Mouse (Mus musculus) embryonic facial prominence, embryonic 13.5 days (tissue): ENCODE measurements around the gene Cox17. TPM values are rescaled to one million over a fixed set of nuclear protein-coding genes. Genes with fewer than 3 reads are reported as not detected.

Experiments
- ATAC-seq: fragments of 200-750 bp; cut with Nextera tagmentation; 2 replicates; pipeline ENCODE4 v1.8.0; 2017; ENCODE audit warnings: low read depth; ENCODE audit not compliant: insufficient number of reproducible peaks, insufficient read depth, low FRiP score, low TSS enrichment
- H3K27ac ChIP-seq: fragments of 300-500 bp; sonication (generic); 2 replicates; pipeline ENCODE4 v1.5.1; 2015; ENCODE audit warnings: moderate library complexity, mild to moderate bottlenecking, inconsistent platforms
- H3K27me3 ChIP-seq: fragments of 300-500 bp; sonication (generic); 2 replicates; pipeline ENCODE4 v1.6.1; 2015; ENCODE audit warnings: mild to moderate bottlenecking, inconsistent platforms
- H3K36me3 ChIP-seq: fragments of 300-500 bp; sonication (generic); 2 replicates; pipeline ENCODE4 v1.6.1; 2015; ENCODE audit warnings: mild to moderate bottlenecking, inconsistent platforms
- H3K4me1 ChIP-seq: fragments of 300-500 bp; sonication (generic); 2 replicates; pipeline ENCODE4 v1.6.1; 2015; ENCODE audit warnings: inconsistent platforms
- H3K4me2 ChIP-seq: fragments of 300-500 bp; sonication (generic); 2 replicates; pipeline ENCODE4 v1.6.1; 2015; ENCODE audit warnings: moderate library complexity, mild to moderate bottlenecking, inconsistent platforms
- H3K4me3 ChIP-seq: fragments of 300-500 bp; sonication (generic); 2 replicates; pipeline ENCODE4 v1.5.1; 2015; ENCODE audit warnings: mild to moderate bottlenecking, inconsistent platforms
- H3K9ac ChIP-seq: fragments of 300-500 bp; sonication (generic); 2 replicates; pipeline ENCODE4 v1.6.1; 2015; ENCODE audit warnings: mild to moderate bottlenecking, inconsistent platforms
- H3K9me3 ChIP-seq: fragments of 300-500 bp; sonication (generic); 2 replicates; pipeline ENCODE4 v1.6.1; 2016; ENCODE audit warnings: inconsistent platforms
- WGBS: fragments of 180-500 bp; shearing (Covaris S2); methylation state at CpG from one replicate; pipeline ENCODE4 v1.1.7; 2015; ENCODE audit warnings: mixed read lengths; 5-methylcytosine and 5-hydroxymethylcytosine counted together
- polyA plus RNA-seq: library from polyadenylated mRNA; unstranded; fragments of >200 nt; fragmentation: Nextera tagmentation; extraction: Ambion mirVana; gene quantifications from 2 replicates; pipeline ENCODE4 v1.2.1, GENCODE M21; 2015

The Cox17 gene
- polyA plus RNA-seq, 1 experiment from 2014 or later, result 104 TPM

DNA sequence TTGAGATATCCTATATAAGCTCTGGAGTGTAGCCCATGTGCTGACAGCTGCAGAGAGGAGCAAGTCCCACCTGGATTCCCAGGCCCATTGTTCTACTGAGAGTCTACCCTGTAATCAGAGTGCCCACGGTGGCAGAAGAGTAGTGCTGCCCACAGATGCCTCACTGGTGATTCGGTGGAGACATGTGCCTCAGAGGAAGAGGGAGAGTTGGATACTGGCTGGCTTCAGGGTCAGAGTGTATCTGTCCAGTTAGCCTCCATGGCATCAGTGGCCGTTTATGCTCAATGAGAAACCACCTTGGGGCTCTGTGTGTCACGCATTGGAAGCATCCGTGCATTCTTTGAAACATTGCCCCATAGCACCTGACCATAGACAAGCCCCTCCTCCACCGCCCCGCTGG, 16.9 kb downstream of the Cox17 start:
- Histone ChIP-seq H3K4me1 (peaks cover 13% of the 10 kb centered on the region), H3K27me3 (no peaks in the 10 kb centered on the region), H3K36me3 (no peaks in the 10 kb centered on the region), H3K9ac (no peak overlapping the region), H3K9me3 (no peaks in the 10 kb centered on the region), H3K4me2 (no peak overlapping the region), H3K27ac (no peak overlapping the region), H3K4me3 (no peak overlapping the region)
- WGBS, result 81% methylated on average over 7 of the region's 7 CpGs
- no peak for ATAC-seq

DNA sequence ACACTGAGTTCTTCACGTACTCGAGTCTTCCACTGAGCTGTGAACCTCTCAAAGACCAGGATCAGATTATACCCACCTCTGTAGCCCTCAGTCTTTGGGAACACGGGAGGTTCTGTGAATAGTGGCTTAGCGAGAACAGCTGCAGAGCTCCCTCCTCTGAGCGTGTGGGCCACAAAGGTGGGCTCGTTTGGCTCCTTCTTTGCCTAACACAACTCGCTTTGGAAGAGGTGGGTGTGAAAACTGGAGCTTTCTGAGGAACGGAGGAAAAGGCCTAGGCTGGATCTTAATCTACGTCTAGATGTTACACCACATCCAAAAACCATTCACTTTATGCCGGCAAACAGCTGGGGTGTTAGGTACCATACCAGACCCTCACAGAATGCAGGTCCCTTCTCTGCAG, 18.6 kb downstream of the Cox17 start:
- 87% methylated on average over 10 of the region's 10 CpGs for WGBS
- H3K9me3 ChIP-seq, result no peaks in the 10 kb centered on the region
- H3K36me3 ChIP-seq, result no peaks in the 10 kb centered on the region
- no peak for ATAC-seq
- H3K4me3 ChIP-seq, result no peak overlapping the region
- no peak overlapping the region for H3K27ac ChIP-seq
- H3K4me2 ChIP-seq, result no peak overlapping the region
- H3K9ac ChIP-seq, result no peak overlapping the region
- H3K27me3 ChIP-seq, result no peaks in the 10 kb centered on the region
- H3K4me1 ChIP-seq, result peaks cover 11% of the 10 kb centered on the region

DNA sequence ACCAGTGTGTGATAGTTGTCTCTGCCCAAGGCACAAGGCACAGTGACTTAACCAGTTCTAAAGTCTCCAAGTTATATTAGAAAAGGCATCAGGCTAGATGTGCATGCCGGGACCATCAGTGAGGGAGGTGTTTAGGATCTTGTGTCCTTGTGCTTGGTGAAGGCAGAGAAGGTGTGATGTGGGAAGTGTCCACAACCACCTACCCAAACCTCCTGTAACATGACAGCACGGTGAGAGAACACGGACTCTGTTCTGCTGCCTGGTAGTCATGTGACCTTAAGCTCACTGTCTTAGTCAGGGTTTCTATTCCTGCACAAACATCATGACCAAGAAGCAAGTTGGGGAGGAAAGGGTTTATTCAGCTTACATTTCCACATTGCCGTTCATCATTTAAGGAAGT, 19.4 kb downstream of the Cox17 start:
- no peak overlapping the region for H3K4me3 ChIP-seq
- no peak for ATAC-seq
- H3K4me1 ChIP-seq, result peaks cover 9% of the 10 kb centered on the region
- H3K27me3 ChIP-seq, result no peaks in the 10 kb centered on the region
- WGBS, result 83% methylated on average over 4 of the region's 4 CpGs
- H3K36me3 ChIP-seq, result no peaks in the 10 kb centered on the region
- H3K9ac ChIP-seq, result no peak overlapping the region
- no peak overlapping the region for H3K4me2 ChIP-seq
- no peak overlapping the region for H3K27ac ChIP-seq
- H3K9me3 ChIP-seq, result no peaks in the 10 kb centered on the region

- Histone ChIP-seq H3K4me3 (no peak overlapping the region), H3K9me3 (no peaks in the 10 kb centered on the region), H3K36me3 (no peaks in the 10 kb centered on the region), H3K9ac (no peak overlapping the region), H3K4me2 (no peak overlapping the region), H3K27ac (no peak overlapping the region), H3K4me1 (no peaks in the 10 kb centered on the region), H3K27me3 (no peaks in the 10 kb centered on the region)
- no peak for ATAC-seq
- WGBS, result 64% methylated on average over 10 of the region's 10 CpGs
Observed at GRCm38 (mm10) chr16:38368336-38368735, 21.5 kb downstream of the Cox17 start.

DNA sequence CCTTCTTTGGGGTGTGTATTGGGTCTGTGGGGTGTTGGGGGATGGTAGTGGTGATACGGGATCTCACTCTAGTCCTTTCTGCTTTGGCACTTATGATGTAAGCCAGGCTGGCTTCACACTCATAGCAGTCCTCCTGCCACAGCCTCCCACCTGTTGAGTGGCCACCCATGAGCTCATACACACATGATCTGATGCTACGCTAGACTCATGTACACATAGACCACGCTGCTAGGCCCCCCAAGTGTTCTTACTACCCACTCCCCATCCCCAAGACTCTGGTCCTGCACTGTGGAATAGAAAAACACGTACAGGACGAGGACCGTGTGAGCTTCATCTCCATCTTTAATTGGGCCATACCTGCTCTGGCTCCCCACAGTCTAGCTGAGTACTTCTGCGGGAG, 22.2 kb downstream of the Cox17 start:
- Histone ChIP-seq H3K4me1 (no peaks in the 10 kb centered on the region), H3K4me3 (no peak overlapping the region), H3K36me3 (no peaks in the 10 kb centered on the region), H3K9ac (no peak overlapping the region), H3K27me3 (no peaks in the 10 kb centered on the region), H3K9me3 (no peaks in the 10 kb centered on the region), H3K4me2 (no peak overlapping the region), H3K27ac (no peak overlapping the region)
- WGBS, result 80% methylated on average over 7 of the region's 7 CpGs
- ATAC-seq, result no peak

GRCm38 (mm10) chr16:38369431-38369830, 22.6 kb downstream of the Cox17 start:
- H3K4me1 ChIP-seq, result no peaks in the 10 kb centered on the region
- WGBS, result 88% methylated on average over 8 of the region's 8 CpGs
- no peaks in the 10 kb centered on the region for H3K36me3 ChIP-seq
- no peaks in the 10 kb centered on the region for H3K9me3 ChIP-seq
- no peak overlapping the region for H3K9ac ChIP-seq
- no peak overlapping the region for H3K4me2 ChIP-seq
- ATAC-seq, result no peak
- H3K4me3 ChIP-seq, result no peak overlapping the region
- H3K27ac ChIP-seq, result no peak overlapping the region
- H3K27me3 ChIP-seq, result no peaks in the 10 kb centered on the region

GRCm38 (mm10) chr16:38369992-38370484, 23.2 kb downstream of the Cox17 start:
- Histone ChIP-seq H3K4me3 (no peak overlapping the region), H3K27me3 (no peaks in the 10 kb centered on the region), H3K4me2 (no peak overlapping the region), H3K36me3 (no peaks in the 10 kb centered on the region), H3K27ac (no peak overlapping the region), H3K9me3 (no peaks in the 10 kb centered on the region), H3K4me1 (no peaks in the 10 kb centered on the region), H3K9ac (no peak overlapping the region)
- no peak for ATAC-seq
- 75% methylated on average over 4 of the region's 4 CpGs for WGBS

DNA sequence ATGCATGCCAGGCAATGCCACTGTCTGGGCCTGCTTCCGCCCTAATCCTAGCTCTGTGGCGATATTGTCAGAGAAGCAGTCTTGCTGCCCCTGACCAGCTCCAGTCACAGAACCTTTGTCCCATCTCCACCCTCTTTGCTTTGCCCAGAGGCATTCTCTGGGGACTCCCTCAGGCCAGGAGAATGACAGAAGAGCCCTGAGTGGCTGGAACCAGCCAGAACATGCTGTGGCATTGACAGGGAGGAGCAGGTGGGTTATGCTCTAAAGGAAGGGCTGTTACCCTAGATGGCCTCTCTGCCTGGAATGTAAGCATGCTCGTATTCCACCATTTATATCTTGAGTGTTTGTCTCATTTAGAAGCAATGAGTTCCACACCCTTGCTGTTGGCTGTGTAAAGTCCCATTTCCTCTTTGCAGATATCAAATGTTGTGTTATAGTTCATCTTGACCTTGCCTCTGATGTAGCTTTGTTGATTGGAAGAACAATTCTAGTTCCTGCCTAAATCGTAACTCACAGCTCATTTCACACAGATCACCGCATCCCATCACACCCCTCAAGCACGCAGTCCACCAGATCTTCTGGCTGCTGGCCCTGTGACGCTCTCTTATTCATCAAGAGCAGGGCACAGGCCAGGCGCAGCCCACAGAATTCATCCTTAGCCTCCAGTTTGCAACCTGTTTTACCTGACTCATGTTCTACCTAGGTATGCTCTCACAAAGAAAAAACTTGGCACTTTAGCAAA, 24.0 kb downstream of the Cox17 start:
- no peaks in the 10 kb centered on the region for H3K36me3 ChIP-seq
- no peaks in the 10 kb centered on the region for H3K9me3 ChIP-seq
- no peak overlapping the region for H3K4me3 ChIP-seq
- ATAC-seq, result no peak
- WGBS, result 84% methylated on average over 8 of the region's 8 CpGs
- no peak overlapping the region for H3K27ac ChIP-seq
- no peak overlapping the region for H3K4me2 ChIP-seq
- H3K9ac ChIP-seq, result no peak overlapping the region
- H3K27me3 ChIP-seq, result no peaks in the 10 kb centered on the region
- H3K4me1 ChIP-seq, result 0 out of 2 replicates have a peak, but pooled peaks cover under 1% of the 10 kb centered on the region

GRCm38 (mm10) chr16:38371705-38372296, 25.0 kb downstream of the Cox17 start:
- Histone ChIP-seq H3K4me3 (no peak overlapping the region), H3K4me2 (no peak overlapping the region), H3K27me3 (no peaks in the 10 kb centered on the region), H3K36me3 (no peaks in the 10 kb centered on the region), H3K9me3 (no peaks in the 10 kb centered on the region), H3K4me1 (peaks cover 11% of the 10 kb centered on the region), H3K9ac (no peak overlapping the region), H3K27ac (no peak overlapping the region)
- 86% methylated on average over 15 of the region's 15 CpGs for WGBS
- ATAC-seq, result no peak

- Histone ChIP-seq H3K36me3 (no peaks in the 10 kb centered on the region), H3K4me1 (peaks cover 15% of the 10 kb centered on the region), H3K9me3 (no peaks in the 10 kb centered on the region), H3K4me3 (no peak overlapping the region), H3K27ac (no peak overlapping the region), H3K9ac (no peak overlapping the region), H3K27me3 (no peaks in the 10 kb centered on the region), H3K4me2 (no peak overlapping the region)
- ATAC-seq, result no peak
- 85% methylated on average over 4 of the region's 4 CpGs for WGBS
Observed at GRCm38 (mm10) chr16:38372876-38373275, 26.1 kb downstream of the Cox17 start.

GRCm38 (mm10) chr16:38373439-38373838, 26.6 kb downstream of the Cox17 start:
- H3K27me3 ChIP-seq, result no peaks in the 10 kb centered on the region
- H3K4me3 ChIP-seq, result no peak overlapping the region
- H3K9me3 ChIP-seq, result no peaks in the 10 kb centered on the region
- no peak overlapping the region for H3K27ac ChIP-seq
- ATAC-seq, result no peak
- 84% methylated on average over 10 of the region's 10 CpGs for WGBS
- H3K4me2 ChIP-seq, result no peak overlapping the region
- H3K36me3 ChIP-seq, result no peaks in the 10 kb centered on the region
- peaks cover 15% of the 10 kb centered on the region for H3K4me1 ChIP-seq
- H3K9ac ChIP-seq, result no peak overlapping the region

- WGBS, result 85% methylated on average over 16 of the region's 16 CpGs
- H3K9ac ChIP-seq, result no peak overlapping the region
- no peaks in the 10 kb centered on the region for H3K27me3 ChIP-seq
- no peak for ATAC-seq
- H3K27ac ChIP-seq, result no peak overlapping the region
- no peaks in the 10 kb centered on the region for H3K9me3 ChIP-seq
- H3K4me1 ChIP-seq, result peaks cover 18% of the 10 kb centered on the region
- peak overlapping the region; percentile 3; the same call in 1 of the 2 replicates for H3K4me3 ChIP-seq
- H3K4me2 ChIP-seq, result 0 out of 2 replicates have a peak overlapping the region, but pooled peaks have one; percentile 11
- no peaks in the 10 kb centered on the region for H3K36me3 ChIP-seq
Observed at GRCm38 (mm10) chr16:38373941-38374340, 27.1 kb downstream of the Cox17 start.
